Mouse (Mus musculus): ENCODE measurements around the gene Csnk1d. TPM values are rescaled to one million over a fixed set of nuclear protein-coding genes. Genes with fewer than 3 reads are reported as not detected.

Gene Csnk1d
- polyA plus RNA-seq, 1 experiment, result 176 TPM

DNA sequence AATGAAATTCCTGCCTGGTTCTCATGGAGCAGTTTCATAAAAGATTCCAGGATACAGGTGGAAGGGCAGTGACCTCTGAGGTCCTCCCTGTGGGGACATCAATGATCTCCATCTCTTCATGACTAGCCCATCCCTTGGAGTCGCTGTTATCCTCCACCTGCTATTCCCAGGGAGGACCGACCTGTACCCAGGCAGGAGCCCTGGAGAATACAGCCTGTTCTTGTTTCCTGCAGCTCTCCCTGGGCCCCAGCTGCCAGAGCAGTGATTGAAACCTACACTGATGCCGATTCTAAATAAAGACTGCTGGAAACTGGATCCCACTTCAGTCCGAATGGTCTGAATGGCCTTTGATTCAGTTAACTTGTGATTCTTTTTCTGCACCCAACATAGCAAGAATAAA lies 59.7 kb downstream of the Csnk1d start:
- no peak for TF ChIP-seq GATA1 (IDR thresholded peaks at IDR 0.05; ENCODE audit: borderline replicate concordance, low read length)
- TF ChIP-seq FLI1 (IDR thresholded peaks at IDR 0.05; ENCODE audit: low read length), result no peak
- Histone ChIP-seq H3K4me3 (replicated peaks) (no peak overlapping the region), H3K4me1 (peaks cover 88% of the 10 kb centered on the region)

DNA sequence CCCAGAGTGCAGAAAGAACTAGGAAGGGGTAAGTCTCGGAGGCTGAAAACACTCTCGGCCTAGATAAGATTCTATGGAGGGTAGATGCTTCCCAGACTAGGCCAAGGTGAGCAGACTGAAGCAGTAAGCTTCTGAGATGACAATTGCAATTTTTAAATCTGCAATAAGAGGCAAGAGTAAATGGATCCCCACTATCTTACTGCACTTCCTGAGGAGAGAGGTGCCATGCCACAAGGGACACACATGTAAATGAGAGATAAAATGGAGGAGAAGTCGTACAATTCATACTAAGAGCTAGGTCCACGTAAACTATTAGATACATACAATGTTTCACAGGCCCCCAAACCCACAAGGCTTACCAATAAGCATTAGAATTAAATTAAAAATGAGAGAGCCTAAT lies 62.7 kb downstream of the Csnk1d start:
- Histone ChIP-seq H3K36me3 (replicated peaks; ENCODE audit: low read length) (peaks cover 56% of the 10 kb centered on the region), H3K27me3 (replicated peaks) (no peaks in the 10 kb centered on the region), H3K4me1 (peaks cover 86% of the 10 kb centered on the region), H3K4me3 (replicated peaks) (no peak overlapping the region), H3K9me3 (peaks cover 6% of the 10 kb centered on the region; the same call in 1 of the 2 replicates)
- TF ChIP-seq FLI1 (IDR thresholded peaks at IDR 0.05; ENCODE audit: low read length), result no peak
- no peak for TF ChIP-seq GATA1 (IDR thresholded peaks at IDR 0.05; ENCODE audit: borderline replicate concordance, low read length)

More for the DNA sequence above, 59.7 kb downstream of the Csnk1d start:
- Histone ChIP-seq H3K9me3 (peaks cover 6% of the 10 kb centered on the region; the same call in 1 of the 2 replicates), H3K36me3 (replicated peaks; ENCODE audit: low read length) (peaks cover 27% of the 10 kb centered on the region), H3K27me3 (replicated peaks) (no peaks in the 10 kb centered on the region)

GRCm38 (mm10) chr11:120922528-120922927 lies 68.6 kb downstream of the Csnk1d start:
- Histone ChIP-seq H3K4me1 (peaks cover 62% of the 10 kb centered on the region), H3K27me3 (replicated peaks) (no peaks in the 10 kb centered on the region), H3K4me3 (replicated peaks) (no peak overlapping the region), H3K9me3 (no peaks in the 10 kb centered on the region), H3K36me3 (replicated peaks; ENCODE audit: low read length) (peaks cover 77% of the 10 kb centered on the region)
- TF ChIP-seq FLI1 (IDR thresholded peaks at IDR 0.05; ENCODE audit: low read length) (no peak), GATA1 (IDR thresholded peaks at IDR 0.05; ENCODE audit: borderline replicate concordance, low read length) (no peak)

GRCm38 (mm10) chr11:120917756-120918155 lies 73.4 kb downstream of the Csnk1d start:
- Histone ChIP-seq H3K9me3 (no peaks in the 10 kb centered on the region), H3K36me3 (replicated peaks; ENCODE audit: low read length) (peaks cover 67% of the 10 kb centered on the region), H3K4me3 (replicated peaks) (no peak overlapping the region), H3K4me1 (peaks cover 34% of the 10 kb centered on the region), H3K27me3 (replicated peaks) (no peaks in the 10 kb centered on the region)
- TF ChIP-seq FLI1 (IDR thresholded peaks at IDR 0.05; ENCODE audit: low read length) (no peak), GATA1 (IDR thresholded peaks at IDR 0.05; ENCODE audit: borderline replicate concordance, low read length) (no peak)

DNA sequence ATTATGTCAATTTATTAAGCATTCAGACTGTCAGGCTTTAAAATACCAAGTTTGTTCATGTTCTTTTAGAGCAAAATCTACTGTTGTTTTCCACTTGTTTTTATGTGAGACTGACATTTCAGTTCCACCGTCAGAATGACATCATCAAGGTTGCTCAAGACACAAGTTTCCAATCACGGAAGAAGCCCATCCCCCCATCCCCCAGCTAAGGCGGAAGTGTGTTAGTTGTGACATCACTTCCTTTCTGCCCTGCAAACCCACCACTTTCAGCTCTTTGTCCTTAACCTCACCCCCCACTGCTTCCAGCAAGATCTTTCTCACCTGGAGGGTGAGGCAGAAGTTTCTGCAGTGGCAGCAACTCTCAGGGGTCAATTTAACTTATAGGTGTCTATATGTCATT lies 74.7 kb downstream of the Csnk1d start:
- Histone ChIP-seq H3K4me3 (replicated peaks) (no peak overlapping the region), H3K4me1 (peaks cover 26% of the 10 kb centered on the region), H3K9me3 (no peaks in the 10 kb centered on the region), H3K27me3 (replicated peaks) (no peaks in the 10 kb centered on the region), H3K36me3 (replicated peaks; ENCODE audit: low read length) (peaks cover 61% of the 10 kb centered on the region)
- no peak for TF ChIP-seq GATA1 (IDR thresholded peaks at IDR 0.05; ENCODE audit: borderline replicate concordance, low read length)
- TF ChIP-seq FLI1 (IDR thresholded peaks at IDR 0.05; ENCODE audit: low read length), result no peak

DNA sequence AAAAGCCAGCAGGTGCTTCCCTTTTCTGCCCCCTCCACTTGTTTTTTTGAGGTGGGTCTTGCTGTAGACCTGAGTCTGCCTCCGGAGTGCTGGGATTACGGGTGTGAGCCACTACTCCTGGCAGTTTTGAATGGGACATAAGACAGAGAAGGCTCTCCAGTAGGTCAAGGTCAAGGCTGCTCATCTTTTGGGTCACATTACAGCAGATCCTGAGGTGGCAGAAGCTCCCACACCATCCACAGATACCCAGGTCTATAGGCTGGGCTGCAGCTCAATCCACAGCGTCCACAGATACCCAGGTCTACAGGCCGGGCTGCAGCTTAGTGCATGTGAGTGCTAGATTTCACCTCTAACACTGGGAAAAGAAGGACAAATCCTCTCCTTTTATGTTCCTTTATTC lies 77.3 kb downstream of the Csnk1d start:
- no peaks in the 10 kb centered on the region for H3K9me3 ChIP-seq
- peaks cover 16% of the 10 kb centered on the region for H3K4me1 ChIP-seq
- TF ChIP-seq FLI1 (IDR thresholded peaks at IDR 0.05; ENCODE audit: low read length), result no peak
- TF ChIP-seq GATA1 (IDR thresholded peaks at IDR 0.05; ENCODE audit: borderline replicate concordance, low read length), result no peak
- H3K4me3 ChIP-seq (replicated peaks), result no peak overlapping the region
- H3K27me3 ChIP-seq (replicated peaks), result no peaks in the 10 kb centered on the region
- H3K36me3 ChIP-seq (replicated peaks; ENCODE audit: low read length), result peaks cover 37% of the 10 kb centered on the region

Other genes with a start within 250 kb of the Csnk1d start
- 601 and 1,141 TPM in 2 replicates for gene Hmga1b, start 228.5 kb downstream of the Csnk1d start, polyA plus RNA-seq (2012; ENCODE audit: insufficient read depth, low replicate concordance)
- gene Rfng, start 207.1 kb downstream of the Csnk1d start, polyA plus RNA-seq (2012; ENCODE audit: insufficient read depth, low replicate concordance), result 26.0 and 43.8 TPM in 2 replicates
- gene Gps1, start 207.1 kb downstream of the Csnk1d start, polyA plus RNA-seq (2012; ENCODE audit: insufficient read depth, low replicate concordance), result 13.8 and 27.0 TPM in 2 replicates
- 29.4 and 74.3 TPM in 2 replicates for gene Dus1l, start 194.9 kb downstream of the Csnk1d start, polyA plus RNA-seq (2012; ENCODE audit: insufficient read depth, low replicate concordance)
- 328 and 589 TPM in 2 replicates for gene Fasn, start 166.8 kb downstream of the Csnk1d start, polyA plus RNA-seq (2012; ENCODE audit: insufficient read depth, low replicate concordance)
- 2.0 TPM in 1 of 2 replicates, not detected in the other for gene Ccdc57, start 58.5 kb downstream of the Csnk1d start, polyA plus RNA-seq (2012; ENCODE audit: insufficient read depth, low replicate concordance)
- gene Slc16a3, start 42.9 kb downstream of the Csnk1d start, polyA plus RNA-seq (2012; ENCODE audit: insufficient read depth, low replicate concordance), result 673 and 816 TPM in 2 replicates
- gene Cd7, start 48.1 kb upstream of the Csnk1d start, polyA plus RNA-seq (2012; ENCODE audit: insufficient read depth, low replicate concordance), result 28.5 and 38.2 TPM in 2 replicates
- not detected in 2 replicates for gene Sectm1b, start 72.2 kb upstream of the Csnk1d start, polyA plus RNA-seq (2012; ENCODE audit: insufficient read depth, low replicate concordance)
- not detected in 2 replicates for gene Sectm1a, start 89.9 kb upstream of the Csnk1d start, polyA plus RNA-seq (2012; ENCODE audit: insufficient read depth, low replicate concordance)
- 0.08 TPM in 1 of 2 replicates, not detected in the other for gene Tex19.2, start 127.3 kb upstream of the Csnk1d start, polyA plus RNA-seq (2012; ENCODE audit: insufficient read depth, low replicate concordance)
- gene Tex19.1, start 154.8 kb upstream of the Csnk1d start, polyA plus RNA-seq (2012; ENCODE audit: insufficient read depth, low replicate concordance), result not detected in 2 replicates
- not detected in 2 replicates for gene Uts2r, start 168.9 kb upstream of the Csnk1d start, polyA plus RNA-seq (2012; ENCODE audit: insufficient read depth, low replicate concordance)
- 3.7 and 4.2 TPM in 2 replicates for gene Hexdc, start 213.1 kb upstream of the Csnk1d start, polyA plus RNA-seq (2012; ENCODE audit: insufficient read depth, low replicate concordance)
- gene Ogfod3, start 213.4 kb upstream of the Csnk1d start, polyA plus RNA-seq (2012; ENCODE audit: insufficient read depth, low replicate concordance), result 4.5 and 7.6 TPM in 2 replicates
- 1.1 and 9.5 TPM in 2 replicates for gene Cybc1, start 238.0 kb upstream of the Csnk1d start, polyA plus RNA-seq (2012; ENCODE audit: insufficient read depth, low replicate concordance)
- gene Narf, start 245.9 kb upstream of the Csnk1d start, polyA plus RNA-seq (2012; ENCODE audit: insufficient read depth, low replicate concordance), result 10.2 and 13.3 TPM in 2 replicates

All from megakaryocyte, embryonic 14.5 days (primary cell).